Mouse (Mus musculus): ENCODE measurements around the gene Trim16.

The Trim16 gene

DNA sequence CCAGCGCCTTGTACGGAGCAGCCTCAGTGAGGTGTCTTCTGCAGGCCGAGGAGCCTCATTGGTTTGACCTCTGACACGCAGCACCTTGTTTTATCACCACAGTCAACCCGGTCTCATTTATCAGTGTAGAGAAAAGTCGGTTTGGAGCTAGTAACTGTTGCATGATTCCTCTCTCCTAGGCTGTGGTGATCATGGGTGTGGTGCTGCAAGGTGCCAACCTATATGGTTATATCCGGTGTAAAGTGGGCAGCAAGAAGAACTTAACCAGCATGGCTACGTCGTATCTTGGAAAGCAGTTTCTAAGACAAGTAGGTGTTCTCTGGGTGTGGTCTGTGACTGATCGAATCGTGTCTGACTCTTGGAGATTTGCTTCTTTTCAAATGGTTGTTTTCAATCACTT lies 71.7 kb downstream of the Trim16 start:
- DNase-seq (ENCODE audit: low read depth) = no peak
